Comparison of ENCODE assay signal across 22 mouse cellular contexts in genomic region chr6:148959540-148960238, GRCm38 (mm10). TPM values are rescaled to one million over a fixed set of nuclear protein-coding genes. Genes with fewer than 3 reads are reported as not detected.
DNase-seq lines count a peak whose midpoint lies in the region; ATAC-seq and TF ChIP-seq lines count a peak whose summit lies in the region.
"Had no signal": no experiment of that assay in that cellular context is flagged by ENCODE, and none has a peak within 500 bp of the region (broad histone marks: within the 10 kb centered on the region; RNA-seq: fewer than 3 reads in every experiment).

No protein-coding gene starts in this region.

- no peaks in the 10 kb centered on the region; the same call in 1 of the 2 replicates for H3K9me3 ChIP-seq in ES-Bruce4 (replicated peaks; ENCODE audit: control insufficient read depth, insufficient read depth, low read length, poor library complexity, severe bottlenecking)
- H3K9me3 ChIP-seq in limb, embryonic 12.5 days, result no peaks in the 10 kb centered on the region
- H3K9me3 ChIP-seq: forebrain, embryonic 10.5 days; heart, embryonic 13.5 days; hindbrain, embryonic 12.5 days had no signal

- H3K4me2 ChIP-seq in limb, embryonic 12.5 days, result 0 out of 2 replicates have a peak overlapping the region, but pooled peaks have one; percentile 7
- H3K4me2 ChIP-seq: heart, embryonic 13.5 days; hindbrain, embryonic 12.5 days had no signal

- DNase-seq in heart, adult 11 months, result peak; percentile 50
- no peak for DNase-seq in heart, postnatal 36 days
- peak; percentile 64 for DNase-seq in fat pad, adult 2 months (ENCODE audit: extremely low read depth, low read depth, low spot score)
- no peak for DNase-seq in lung, adult 2 months
- DNase-seq in frontal cortex, postnatal 25 days (ENCODE audit: low spot score in 2 of 2), result no peak
- DNase-seq: adrenal gland, adult 8-10 months; cerebellum, adult 11 months; cerebellum, adult 8-10 months; cerebellum, postnatal 25 days; gastrocnemius, postnatal 14 days; heart, postnatal 4 days had no signal

- 18% methylated on average over 4 of the region's 4 CpGs for WGBS in limb, embryonic 12.5 days
- 59% methylated on average over 4 of the region's 4 CpGs for WGBS in lung, adult 2 months

- no peaks in the 10 kb centered on the region for H3K36me3 ChIP-seq in ES-Bruce4 (ENCODE audit: control insufficient read depth, insufficient read depth, low read length, poor library complexity, severe bottlenecking)
- no peaks in the 10 kb centered on the region for H3K36me3 ChIP-seq in limb, embryonic 12.5 days
- H3K36me3 ChIP-seq: forebrain, embryonic 10.5 days; heart, embryonic 13.5 days; hindbrain, embryonic 12.5 days had no signal

- no peak overlapping the region for H3K4me3 ChIP-seq in ES-Bruce4 (ENCODE audit: low read depth, low read length)
- no peak overlapping the region for H3K4me3 ChIP-seq in limb, embryonic 12.5 days (replicated peaks)
- no peak overlapping the region for H3K4me3 ChIP-seq in lung, adult 2 months (replicated peaks; ENCODE audit: extremely low read depth, low read depth, low read length)
- H3K4me3 ChIP-seq: forebrain, embryonic 10.5 days; heart, embryonic 13.5 days; hindbrain, embryonic 12.5 days had no signal

- intact Hi-C loops in heart, postnatal 36 days (cut with DNase I), result no loop called here

- no peak for TF ChIP-seq EP300 in ES-Bruce4 (IDR thresholded peaks at IDR 0.05; ENCODE audit: insufficient read depth, low read depth, low read length)

- no peak for ATAC-seq in limb, embryonic 12.5 days (ENCODE audit: insufficient number of reproducible peaks, insufficient read depth, low FRiP score, low TSS enrichment, low read depth)
- no peak for ATAC-seq in megakaryocyte-erythroid progenitor cell, adult 5-6 weeks (replicated peaks; ENCODE audit: low FRiP score, low TSS enrichment, poor library complexity, severe bottlenecking)
- ATAC-seq: forebrain, embryonic 14.5 days; hindbrain, embryonic 16.5 days; inflammation-experienced regulatory T-cells, adult 6 months; intestine, postnatal 0 days had no signal

- no peak for TF ChIP-seq POLR2A in ES-Bruce4 (IDR thresholded peaks at IDR 0.05; ENCODE audit: insufficient read depth, low read length)
- TF ChIP-seq POLR2A in lung, adult 2 months (IDR thresholded peaks at IDR 0.05; ENCODE audit: borderline replicate concordance, extremely low read depth, low read depth, low read length), result no peak

- no peak for TF ChIP-seq CTCF in ES-Bruce4 (IDR thresholded peaks at IDR 0.05; ENCODE audit: low read depth, low read length)
- no peak for TF ChIP-seq CTCF in lung, adult 2 months (IDR thresholded peaks at IDR 0.05; ENCODE audit: insufficient read depth, low read length)

- peaks cover 5% of the 10 kb centered on the region for H3K4me1 ChIP-seq in ES-Bruce4 (ENCODE audit: control insufficient read depth, insufficient read depth, low read length)
- H3K4me1 ChIP-seq in limb, embryonic 12.5 days (replicated peaks), result peaks cover 14% of the 10 kb centered on the region
- no peaks in the 10 kb centered on the region; the same call in 1 of the 2 replicates for H3K4me1 ChIP-seq in lung, adult 2 months (ENCODE audit: control insufficient read depth, insufficient read depth, low read length)
- H3K4me1 ChIP-seq: forebrain, embryonic 10.5 days; hindbrain, embryonic 12.5 days had no signal

- H3K27ac ChIP-seq in ES-Bruce4 (ENCODE audit: insufficient read depth, low read length), result peak overlapping the region; percentile 61
- peak overlapping the region; percentile 59; the same call in 1 of the 2 replicates for H3K27ac ChIP-seq in limb, embryonic 12.5 days
- H3K27ac ChIP-seq: forebrain, embryonic 10.5 days; heart, embryonic 13.5 days; hindbrain, embryonic 12.5 days had no signal

- H3K27me3 ChIP-seq in ES-Bruce4 (ENCODE audit: control insufficient read depth, insufficient read depth, low read length, poor library complexity, severe bottlenecking), result no peaks in the 10 kb centered on the region
- H3K27me3 ChIP-seq in limb, embryonic 12.5 days, result no peaks in the 10 kb centered on the region
- H3K27me3 ChIP-seq: CH12.LX; heart, embryonic 13.5 days; hindbrain, embryonic 12.5 days had no signal

- H3K9ac ChIP-seq in ES-Bruce4 (ENCODE audit: low read depth, poor library complexity, severe bottlenecking), result 0 out of 2 replicates have a peak overlapping the region, but pooled peaks have one; percentile 37
- no peak overlapping the region for H3K9ac ChIP-seq in limb, embryonic 12.5 days (replicated peaks)
- H3K9ac ChIP-seq: heart, embryonic 13.5 days; hindbrain, embryonic 12.5 days had no signal

RNA-seq across cellular contexts. Expression of gene Sinhcaf, which starts 13.4 kb away (rescaled TPM):
- 1 to 10 TPM; 1.9 to 5.6 TPM for total RNA-seq in heart, postnatal 36 days (2021)
- 406 and 461 TPM in 2 replicates for polyA plus RNA-seq in ES-Bruce4 (2011; ENCODE audit: insufficient read depth, insufficient read length, low read depth, missing spikeins)
- polyA plus RNA-seq in limb, embryonic 12.5 days (2016; fragmentation: Nextera tagmentation; extraction: Ambion mirVana), result 152 and 167 TPM in 2 replicates
- 3.5 and 5.5 TPM in 2 replicates for polyA plus RNA-seq in lung, adult 2 months (2012; rRNA removed)
- 32.1 and 46.3 TPM in 2 replicates for total RNA-seq in megakaryocyte-erythroid progenitor cell, adult 5-6 weeks (2014; fragmentation: Nextera tagmentation)
- total RNA-seq in megakaryocyte-erythroid progenitor cell, adult 5-6 weeks (2017), result 134 and 160 TPM in 2 replicates

Comparison
In these comparisons a context has a peak if more than half of its experiments do, and no peak if none do; other contexts are left out.
1. DNase-seq: peak in heart, adult 11 months (single experiment) and fat pad, adult 2 months (single experiment); none in heart, postnatal 36 days (0 of 2), lung, adult 2 months (single experiment) and frontal cortex, postnatal 25 days (0 of 2).
2. RNA of gene Sinhcaf, which starts 13.4 kb away (polyA plus RNA-seq): 406 to 461 TPM in ES-Bruce4 and 152 to 167 TPM in limb, embryonic 12.5 days; 3.5 to 5.5 TPM in lung, adult 2 months; every median in the first group is over 10 times any median in the second.